Mouse (Mus musculus) cerebellum, adult 2 months (tissue): ENCODE results near the gene Ttyh1. TPM values are rescaled to one million over a fixed set of nuclear protein-coding genes. Genes with fewer than 3 reads are reported as not detected.

Source experiments
- DNase-seq, 2 experiments: peaks; one replicate each; pipeline ENCODE4 v3.0.0; 2021
- H3K27ac ChIP-seq: fragments of 200-500 bp; 2 replicates; pipeline ENCODE4 v1.5.1; 2012; ENCODE audit warnings: low read length, control low read depth, inconsistent platforms; ENCODE audit not compliant: insufficient read depth
- H3K27me3 ChIP-seq: fragments of 200-500 bp; 2 replicates; pipeline ENCODE4 v1.6.1; 2012; ENCODE audit warnings: inconsistent platforms, mild to moderate bottlenecking, low read length, moderate library complexity; ENCODE audit not compliant: control insufficient read depth, insufficient read depth
- H3K4me1 ChIP-seq: fragments of 200-500 bp; 2 replicates; pipeline ENCODE4 v1.6.1; 2011; ENCODE audit warnings: low read length; ENCODE audit not compliant: control insufficient read depth, insufficient read depth
- H3K4me3 ChIP-seq: fragments of 200-500 bp; replicated peaks from 2 replicates; pipeline ENCODE3; 2011; ENCODE audit warnings: mild to moderate bottlenecking, low read depth, low read length, control low read depth; ENCODE audit not compliant: insufficient read depth
- CTCF ChIP-seq: fragments of 200-500 bp; IDR thresholded peaks from 2 replicates; pipeline ENCODE4 v1.5.1; 2011; ENCODE audit warnings: low read depth, mild to moderate bottlenecking, control low read depth, low read length, moderate library complexity, borderline replicate concordance; ENCODE audit not compliant: insufficient read depth
- POLR2A ChIP-seq: fragments of 200-500 bp; IDR thresholded peaks from 2 replicates; pipeline ENCODE4 v1.6.1; 2011; ENCODE audit warnings: low read length, control low read depth, borderline replicate concordance; ENCODE audit not compliant: insufficient read depth
- WGBS: fragments of 180-500 bp; shearing (Covaris S2); methylation state at CpG from one replicate; pipeline ENCODE4 v1.1.7; 2018; 5-methylcytosine and 5-hydroxymethylcytosine counted together
- polyA plus RNA-seq: library from polyadenylated mRNA; depleted of rRNA; stranded (reverse); fragments of >200 nt; gene quantifications from 2 replicates; pipeline ENCODE4 v1.2.3, GENCODE M21; 2012

The Ttyh1 gene
- polyA plus RNA-seq, 1 experiment = 638 TPM

- no peak overlapping the region for H3K27ac ChIP-seq
These were observed 20.2 kb downstream of the Ttyh1 start for GRCm38 (mm10) chr7:4139391-4139790.

GRCm38 (mm10) chr7:4141648-4142325 is 22.6 kb downstream of the Ttyh1 start:
- Histone ChIP-seq H3K4me3 (no peak overlapping the region), H3K27ac (no peak overlapping the region), H3K27me3 (no peaks in the 10 kb centered on the region), H3K4me1 (peaks cover 3% of the 10 kb centered on the region; the same call in 1 of the 2 replicates)
- DNase-seq = no peak
- no peak for TF ChIP-seq CTCF
- TF ChIP-seq POLR2A = no peak
- 61% methylated on average over 6 of the region's 6 CpGs for WGBS

More at GRCm38 (mm10) chr7:4139391-4139790, 20.2 kb downstream of the Ttyh1 start:
- peak in 1 of 2 experiments; percentile 9 for DNase-seq
- H3K4me3 ChIP-seq = no peak overlapping the region
- H3K4me1 ChIP-seq = peaks cover 3% of the 10 kb centered on the region; the same call in 1 of the 2 replicates
- no peaks in the 10 kb centered on the region for H3K27me3 ChIP-seq
- WGBS = 85% methylated on average over 5 of the region's 5 CpGs
- TF ChIP-seq CTCF (no peak), POLR2A (no peak)

- peak in 1 of 2 experiments; percentile 27 for DNase-seq
- H3K27me3 ChIP-seq = no peaks in the 10 kb centered on the region
- TF ChIP-seq CTCF (no peak), POLR2A (no peak)
- no peak overlapping the region for H3K4me3 ChIP-seq
- peaks cover 3% of the 10 kb centered on the region; the same call in 1 of the 2 replicates for H3K4me1 ChIP-seq
- no peak overlapping the region for H3K27ac ChIP-seq
- 92% methylated on average over 10 of the region's 10 CpGs for WGBS
These were observed 23.7 kb downstream of the Ttyh1 start for GRCm38 (mm10) chr7:4142796-4143445.

GRCm38 (mm10) chr7:4143506-4143905 is 24.3 kb downstream of the Ttyh1 start:
- WGBS = 92% methylated on average over 19 of the region's 19 CpGs
- Histone ChIP-seq H3K27me3 (no peaks in the 10 kb centered on the region), H3K27ac (no peak overlapping the region), H3K4me1 (peaks cover 7% of the 10 kb centered on the region; the same call in 1 of the 2 replicates), H3K4me3 (no peak overlapping the region)
- DNase-seq = peak; percentile 9 to 16
- TF ChIP-seq POLR2A = no peak
- TF ChIP-seq CTCF = no peak

- H3K27ac ChIP-seq = no peak overlapping the region
- no peak overlapping the region for H3K4me3 ChIP-seq
- H3K27me3 ChIP-seq = no peaks in the 10 kb centered on the region
- TF ChIP-seq CTCF (no peak), POLR2A (no peak)
- H3K4me1 ChIP-seq = peaks cover 6% of the 10 kb centered on the region; the same call in 1 of the 2 replicates
- DNase-seq = no peak
- WGBS = 95% methylated on average over 13 of the region's 13 CpGs
These were observed 24.8 kb downstream of the Ttyh1 start for GRCm38 (mm10) chr7:4144046-4144445.

GRCm38 (mm10) chr7:4144766-4145551 is 25.8 kb downstream of the Ttyh1 start:
- 93% methylated on average over 20 of the region's 20 CpGs for WGBS
- DNase-seq = peak in 1 of 2 experiments; percentile 20
- no peak overlapping the region for H3K27ac ChIP-seq
- TF ChIP-seq CTCF (no peak), POLR2A (no peak)
- H3K27me3 ChIP-seq = no peaks in the 10 kb centered on the region
- H3K4me1 ChIP-seq = peaks cover 6% of the 10 kb centered on the region; the same call in 1 of the 2 replicates
- H3K4me3 ChIP-seq = no peak overlapping the region

GRCm38 (mm10) chr7:4145552-4146190 is 26.5 kb downstream of the Ttyh1 start:
- 46% methylated on average over 6 of the region's 6 CpGs for WGBS
- peak; percentile 67 for DNase-seq
- Histone ChIP-seq H3K27ac (no peak overlapping the region), H3K27me3 (no peaks in the 10 kb centered on the region), H3K4me1 (peaks cover 6% of the 10 kb centered on the region; the same call in 1 of the 2 replicates), H3K4me3 (no peak overlapping the region)
- TF ChIP-seq POLR2A (no peak), CTCF (peak; percentile 78)
